Comparison of ENCODE assay signal across 14 mouse cellular contexts in the genomic region with DNA sequence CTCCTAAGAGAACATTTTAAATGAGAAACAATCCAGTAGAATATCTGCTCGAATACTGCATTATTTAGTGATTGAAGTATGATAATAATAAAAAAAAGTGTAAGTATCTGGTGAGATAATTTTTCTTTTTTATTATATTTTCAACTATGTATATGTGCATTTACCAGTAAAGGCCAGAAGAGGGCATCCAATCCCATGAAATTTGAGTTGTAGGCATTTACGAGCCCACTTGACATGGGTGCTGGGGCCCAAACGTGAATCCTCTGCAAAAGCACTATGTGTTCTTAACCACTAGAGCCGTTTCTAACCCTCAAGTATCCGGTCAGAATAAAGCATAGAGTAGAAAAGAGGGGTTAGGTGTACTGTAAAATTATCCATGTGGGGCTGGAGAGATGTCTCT. TPM values are rescaled to one million over a fixed set of nuclear protein-coding genes. Genes with fewer than 3 reads are reported as not detected.
DNase-seq lines count a peak whose midpoint lies in the region; ATAC-seq and TF ChIP-seq lines count a peak whose summit lies in the region.
"Had no signal": no experiment of that assay in that cellular context is flagged by ENCODE, and none has a peak within 500 bp of the region (broad histone marks: within the 10 kb centered on the region; RNA-seq: fewer than 3 reads in every experiment).

No protein-coding gene starts in this region.

- no peak for ATAC-seq in midbrain, postnatal 0 days (ENCODE audit: low FRiP score)
- no peak for ATAC-seq in midbrain, embryonic 15.5 days (replicated peaks)
- ATAC-seq in megakaryocyte, adult 5-6 weeks (ENCODE audit: poor library complexity, severe bottlenecking) = no peak

- H3K4me2 ChIP-seq in midbrain, postnatal 0 days (ENCODE audit: low read depth, low read length, poor library complexity, severe bottlenecking) = no peak overlapping the region
- no peak overlapping the region for H3K4me2 ChIP-seq in midbrain, embryonic 15.5 days
- H3K4me2 ChIP-seq: heart, embryonic 15.5 days; liver, embryonic 15.5 days had no signal

- no peak for DNase-seq in heart, adult 2 months
- DNase-seq in heart, embryonic 10.5 days (ENCODE audit: low spot score) = no peak
- no peak for DNase-seq in midbrain, postnatal 0 days (ENCODE audit: low spot score)
- DNase-seq in brain, adult 2 months (ENCODE audit: low read depth, low spot score) = peak; percentile 3
- peak; percentile 17 for DNase-seq in thymus, postnatal 25 days
- DNase-seq in cerebellum, postnatal 36 days = no peak
- DNase-seq: adrenal gland, postnatal 14 days; cerebellum, adult 18-20 months; layer of hippocampus, postnatal 36 days had no signal

- no peak for TF ChIP-seq POLR2A in heart, adult 2 months (IDR thresholded peaks at IDR 0.05; ENCODE audit: insufficient read depth, low read depth, low read length)

- no peak overlapping the region for H3K27ac ChIP-seq in heart, adult 2 months
- no peak overlapping the region for H3K27ac ChIP-seq in heart, embryonic 10.5 days
- H3K27ac ChIP-seq in midbrain, postnatal 0 days (ENCODE audit: low read depth, low read length) = no peak overlapping the region
- no peak overlapping the region for H3K27ac ChIP-seq in midbrain, embryonic 15.5 days
- H3K27ac ChIP-seq: heart, embryonic 15.5 days; liver, embryonic 15.5 days had no signal

- H3K36me3 ChIP-seq in heart, adult 2 months (ENCODE audit: control insufficient read depth, insufficient read depth, low read length) = no peaks in the 10 kb centered on the region
- no peaks in the 10 kb centered on the region for H3K36me3 ChIP-seq in heart, embryonic 10.5 days
- no peaks in the 10 kb centered on the region for H3K36me3 ChIP-seq in midbrain, postnatal 0 days (ENCODE audit: insufficient read depth, low read length)
- no peaks in the 10 kb centered on the region for H3K36me3 ChIP-seq in midbrain, embryonic 15.5 days (replicated peaks)
- H3K36me3 ChIP-seq: G1E; heart, embryonic 15.5 days; liver, embryonic 15.5 days had no signal

- intact Hi-C loops in heart, adult 2 months (cut with DNase I) = no loop called here

- H3K4me3 ChIP-seq in heart, adult 2 months = no peak overlapping the region
- H3K4me3 ChIP-seq in heart, embryonic 10.5 days = no peak overlapping the region
- H3K4me3 ChIP-seq in midbrain, postnatal 0 days (ENCODE audit: low read depth, low read length) = no peak overlapping the region
- H3K4me3 ChIP-seq in midbrain, embryonic 15.5 days = no peak overlapping the region
- H3K4me3 ChIP-seq: heart, embryonic 15.5 days; liver, embryonic 15.5 days had no signal

- H3K27me3 ChIP-seq in heart, adult 2 months (ENCODE audit: control insufficient read depth, insufficient read depth, low read length) = peaks cover 1% of the 10 kb centered on the region; the same call in 1 of the 2 replicates
- no peaks in the 10 kb centered on the region for H3K27me3 ChIP-seq in heart, embryonic 10.5 days (ENCODE audit: insufficient read depth, poor library complexity, severe bottlenecking)
- H3K27me3 ChIP-seq in midbrain, postnatal 0 days (ENCODE audit: insufficient read depth, low read length) = no peaks in the 10 kb centered on the region
- H3K27me3 ChIP-seq in midbrain, embryonic 15.5 days (replicated peaks) = no peaks in the 10 kb centered on the region

- H3K79me2 ChIP-seq in heart, adult 2 months (replicated peaks; ENCODE audit: control insufficient read depth, insufficient read depth, low read length) = no peaks in the 10 kb centered on the region

- peak; percentile 51 for TF ChIP-seq CTCF in heart, adult 2 months (IDR thresholded peaks at IDR 0.05)
- peak; percentile 23; the same call in 1 of the 2 replicates for TF ChIP-seq CTCF in midbrain, postnatal 0 days (IDR thresholded peaks at IDR 0.05)

- H3K9me3 ChIP-seq in heart, embryonic 10.5 days = no peaks in the 10 kb centered on the region
- no peaks in the 10 kb centered on the region for H3K9me3 ChIP-seq in midbrain, postnatal 0 days (ENCODE audit: low read length)
- no peaks in the 10 kb centered on the region for H3K9me3 ChIP-seq in midbrain, embryonic 15.5 days
- H3K9me3 ChIP-seq: G1E; heart, embryonic 15.5 days; liver, embryonic 15.5 days had no signal

- TF ChIP-seq EP300 in heart, adult 2 months (IDR thresholded peaks at IDR 0.05; ENCODE audit: insufficient read depth, low read depth, low read length) = no peak

- H3K4me1 ChIP-seq in heart, adult 2 months (ENCODE audit: control insufficient read depth, insufficient read depth, low read length) = no peaks in the 10 kb centered on the region
- H3K4me1 ChIP-seq in heart, embryonic 10.5 days = no peaks in the 10 kb centered on the region
- no peaks in the 10 kb centered on the region for H3K4me1 ChIP-seq in midbrain, postnatal 0 days (ENCODE audit: insufficient read depth, low read length)
- H3K4me1 ChIP-seq in midbrain, embryonic 15.5 days = no peaks in the 10 kb centered on the region
- H3K4me1 ChIP-seq: heart, embryonic 15.5 days; liver, embryonic 15.5 days had no signal

- 41% methylated on average over 5 of the region's 5 CpGs for WGBS in heart, adult 2 months
- 44% methylated on average over 5 of the region's 5 CpGs for WGBS in heart, embryonic 10.5 days
- WGBS in midbrain, postnatal 0 days = 56% methylated on average over 5 of the region's 5 CpGs
- 52% methylated on average over 5 of the region's 5 CpGs for WGBS in midbrain, embryonic 15.5 days

- H3K9ac ChIP-seq in heart, adult 2 months (ENCODE audit: low read depth, low read length) = no peak overlapping the region
- H3K9ac ChIP-seq in midbrain, postnatal 0 days (replicated peaks; ENCODE audit: low read length, poor library complexity, severe bottlenecking) = no peak overlapping the region
- H3K9ac ChIP-seq in midbrain, embryonic 15.5 days = no peak overlapping the region
- H3K9ac ChIP-seq: heart, embryonic 15.5 days; liver, embryonic 15.5 days had no signal

RNA-seq across cellular contexts. Expression of a gene that starts 20.4 kb away (rescaled TPM):
- total RNA-seq in heart, adult 2 months (2021) = under 1 TPM; 0.10 to 0.14 TPM
- polyA plus RNA-seq in heart, adult 2 months (2012; rRNA removed) = 0.23 and 0.26 TPM in 2 replicates
- polyA plus RNA-seq in heart, embryonic 10.5 days (2016; fragmentation: Nextera tagmentation; extraction: Ambion mirVana) = 0.89 and 2.9 TPM in 2 replicates
- 14.8 and 15.4 TPM in 2 replicates for total RNA-seq in midbrain, postnatal 0 days (2014; rRNA removed)
- polyA plus RNA-seq in midbrain, postnatal 0 days (2015; fragmentation: Nextera tagmentation; extraction: Ambion mirVana) = 15.3 and 16.5 TPM in 2 replicates
- polyA plus RNA-seq in midbrain, embryonic 15.5 days (2015; fragmentation: Nextera tagmentation; extraction: Ambion mirVana) = 10.3 and 10.7 TPM in 2 replicates
- total RNA-seq in megakaryocyte, adult 5-6 weeks (2015) = 0.11 and 0.25 TPM in 2 replicates
- total RNA-seq in megakaryocyte, adult 5-6 weeks (2017) = 0.07 and 0.28 TPM in 2 replicates
- polyA plus RNA-seq: G1E had no signal

RNA-seq across cellular contexts. Expression of a gene that starts 44.9 kb away (rescaled TPM):
- under 1 TPM; 0.09 to 0.13 TPM for total RNA-seq in heart, adult 2 months (2021)
- polyA plus RNA-seq in heart, adult 2 months (2012; rRNA removed) = 0.12 and 0.18 TPM in 2 replicates
- 0.16 and 0.60 TPM in 2 replicates for polyA plus RNA-seq in heart, embryonic 10.5 days (2016; fragmentation: Nextera tagmentation; extraction: Ambion mirVana)
- 1.2 and 2.5 TPM in 2 replicates for total RNA-seq in midbrain, postnatal 0 days (2014; rRNA removed)
- polyA plus RNA-seq in midbrain, postnatal 0 days (2015; fragmentation: Nextera tagmentation; extraction: Ambion mirVana) = 0.83 and 1.5 TPM in 2 replicates
- polyA plus RNA-seq in midbrain, embryonic 15.5 days (2015; fragmentation: Nextera tagmentation; extraction: Ambion mirVana) = 2.2 and 2.5 TPM in 2 replicates
- 2.3 and 5.2 TPM in 2 replicates for total RNA-seq in megakaryocyte, adult 5-6 weeks (2015)
- total RNA-seq in megakaryocyte, adult 5-6 weeks (2017) = 3.6 and 3.7 TPM in 2 replicates
- polyA plus RNA-seq: G1E had no signal

Comparison
In these comparisons a context has a peak if more than half of its experiments do, and no peak if none do; other contexts are left out.
1. DNase-seq: peak in brain, adult 2 months (single experiment) and thymus, postnatal 25 days (single experiment); none in heart, adult 2 months (0 of 2), heart, embryonic 10.5 days (single experiment), midbrain, postnatal 0 days (single experiment) and cerebellum, postnatal 36 days (0 of 2).